Mouse (Mus musculus): ENCODE data around the gene Spef1. TPM values are rescaled to one million over a fixed set of nuclear protein-coding genes. Genes with fewer than 3 reads are reported as not detected.

The Spef1 gene
- polyA plus RNA-seq, 1 experiment from 2014 or later, result 4.5 TPM

DNA sequence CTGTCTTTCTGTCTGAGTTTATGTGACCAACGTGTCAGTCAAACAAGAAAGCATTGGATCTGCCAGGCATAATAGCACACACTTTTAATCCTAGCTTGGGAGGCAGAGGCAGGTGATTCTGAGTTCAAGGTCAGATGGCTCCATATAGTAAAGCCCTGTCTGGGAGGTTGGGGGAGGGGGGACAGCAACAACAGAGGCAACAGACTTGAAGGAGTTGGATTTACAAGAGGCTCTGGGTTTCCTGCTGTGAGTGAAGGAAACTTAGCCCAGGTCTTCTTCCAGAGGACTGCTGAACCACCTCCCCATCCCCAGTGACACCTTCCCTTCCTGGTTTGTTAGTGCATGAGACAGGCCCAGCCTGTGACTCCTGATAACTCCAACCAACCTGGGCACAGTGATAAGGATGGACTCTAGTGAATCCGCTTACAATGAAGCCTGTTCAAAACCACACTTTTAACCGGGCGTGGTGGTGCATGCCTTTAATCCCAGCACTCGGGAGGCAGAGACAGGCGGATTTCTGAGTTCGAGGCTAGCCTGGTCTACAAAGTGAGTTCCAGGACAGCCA is 34.8 kb downstream of the Spef1 start:
- H3K4me2 ChIP-seq, result no peak overlapping the region
- no peaks in the 10 kb centered on the region for H3K4me1 ChIP-seq (replicated peaks)
- H3K36me3 ChIP-seq, result peaks cover 75% of the 10 kb centered on the region
- ATAC-seq (ENCODE audit: insufficient number of reproducible peaks, insufficient read depth, low FRiP score, low TSS enrichment, low read depth), result no peak
- 91% methylated on average over 7 of the region's 7 CpGs for WGBS
- H3K9ac ChIP-seq (replicated peaks), result no peak overlapping the region
- H3K4me3 ChIP-seq (replicated peaks), result no peak overlapping the region
- no peak overlapping the region for H3K27ac ChIP-seq
- no peaks in the 10 kb centered on the region for H3K9me3 ChIP-seq
- H3K27me3 ChIP-seq, result no peaks in the 10 kb centered on the region

DNA sequence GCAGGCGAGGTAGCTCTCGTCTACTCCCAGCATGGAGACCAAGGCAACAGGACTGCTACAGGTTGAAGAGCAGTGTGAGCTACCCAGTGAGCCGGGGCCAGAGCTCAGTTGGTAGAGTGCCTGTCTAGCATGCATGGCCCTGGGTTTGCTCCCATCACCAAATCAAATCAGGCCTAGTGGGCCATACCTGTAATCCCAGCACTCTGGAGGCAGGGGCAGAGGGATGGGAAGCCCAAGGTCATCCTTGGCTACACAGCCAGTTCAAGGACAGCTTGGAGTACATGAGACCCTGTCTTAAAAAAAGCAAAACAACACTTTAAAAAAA is 37.9 kb downstream of the Spef1 start:
- no peak overlapping the region for H3K4me3 ChIP-seq (replicated peaks)
- 93% methylated on average over 3 of the region's 3 CpGs for WGBS
- no peaks in the 10 kb centered on the region for H3K27me3 ChIP-seq
- H3K4me2 ChIP-seq, result no peak overlapping the region
- no peaks in the 10 kb centered on the region for H3K9me3 ChIP-seq
- ATAC-seq (ENCODE audit: insufficient number of reproducible peaks, insufficient read depth, low FRiP score, low TSS enrichment, low read depth), result no peak
- no peak overlapping the region for H3K27ac ChIP-seq
- no peak overlapping the region for H3K9ac ChIP-seq (replicated peaks)
- H3K4me1 ChIP-seq (replicated peaks), result 0 out of 2 replicates have a peak, but pooled peaks cover 3% of the 10 kb centered on the region
- peaks cover 93% of the 10 kb centered on the region for H3K36me3 ChIP-seq

DNA sequence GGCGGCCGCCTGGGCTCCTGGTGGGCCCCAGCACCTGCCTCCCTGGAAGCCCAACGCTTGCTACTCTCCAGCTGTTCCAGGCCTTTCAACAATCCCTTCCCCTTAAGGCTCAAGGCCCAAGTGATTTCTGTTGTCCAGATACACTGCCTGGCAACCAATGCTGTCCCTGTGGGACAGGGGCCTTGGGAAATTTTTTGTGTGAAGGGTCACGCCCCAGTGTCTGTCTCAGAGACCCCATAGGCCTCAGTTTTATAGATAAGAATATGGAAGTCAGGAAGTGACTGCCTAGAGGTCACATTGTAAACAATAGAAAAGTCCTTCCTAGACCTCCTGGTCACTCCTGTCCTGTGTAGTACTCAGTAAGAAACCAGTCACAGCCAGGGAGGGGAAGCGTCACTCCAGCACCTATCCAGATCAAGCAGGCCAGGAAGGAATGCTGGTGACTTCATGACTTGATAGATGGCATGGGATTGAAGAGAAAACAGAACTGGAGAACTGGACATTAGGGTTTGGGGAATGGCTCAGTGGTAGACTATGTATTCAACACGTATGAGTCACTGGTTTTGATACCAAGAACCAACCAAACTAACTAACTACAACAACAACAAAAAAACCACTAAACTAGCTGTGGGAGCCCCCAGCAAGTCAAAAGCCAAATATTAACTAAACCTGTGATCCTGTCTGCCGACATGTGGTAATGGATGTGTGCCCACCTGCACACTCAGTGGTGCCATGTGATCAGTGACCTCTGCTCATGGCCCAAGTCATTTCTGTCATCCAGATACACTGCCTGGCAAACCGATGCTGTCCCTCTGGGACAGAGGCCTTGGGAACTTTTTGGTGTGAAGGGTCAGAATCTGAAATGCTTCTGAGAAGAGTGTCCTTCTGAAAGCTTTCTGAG is 38.5 kb downstream of the Spef1 start:
- Histone ChIP-seq H3K36me3 (peaks cover 96% of the 10 kb centered on the region), H3K9ac (replicated peaks) (no peak overlapping the region), H3K4me2 (no peak overlapping the region), H3K4me1 (replicated peaks) (0 out of 2 replicates have a peak, but pooled peaks cover 3% of the 10 kb centered on the region), H3K9me3 (no peaks in the 10 kb centered on the region), H3K27me3 (no peaks in the 10 kb centered on the region), H3K27ac (peak overlapping the region; percentile 29; the same call in 1 of the 2 replicates), H3K4me3 (replicated peaks) (no peak overlapping the region)
- 84% methylated on average over 8 of the region's 8 CpGs for WGBS
- no peak for ATAC-seq (ENCODE audit: insufficient number of reproducible peaks, insufficient read depth, low FRiP score, low TSS enrichment, low read depth)

DNA sequence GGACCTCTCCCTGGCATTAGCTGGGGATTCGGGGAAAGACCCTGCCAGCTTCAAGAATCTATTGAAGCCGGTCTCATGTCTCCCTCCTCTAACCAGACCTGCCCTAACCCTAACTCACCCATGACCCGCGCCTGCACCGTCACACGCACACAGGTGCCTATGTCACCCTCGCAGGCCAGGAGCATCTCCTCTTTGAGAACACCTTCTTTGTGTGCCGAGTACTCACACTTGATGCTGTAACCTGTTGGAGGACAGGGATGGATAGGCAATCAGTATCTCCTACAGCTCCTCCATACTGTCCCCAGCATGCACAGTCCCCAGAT is 40.1 kb downstream of the Spef1 start:
- H3K9ac ChIP-seq (replicated peaks), result no peak overlapping the region

DNA sequence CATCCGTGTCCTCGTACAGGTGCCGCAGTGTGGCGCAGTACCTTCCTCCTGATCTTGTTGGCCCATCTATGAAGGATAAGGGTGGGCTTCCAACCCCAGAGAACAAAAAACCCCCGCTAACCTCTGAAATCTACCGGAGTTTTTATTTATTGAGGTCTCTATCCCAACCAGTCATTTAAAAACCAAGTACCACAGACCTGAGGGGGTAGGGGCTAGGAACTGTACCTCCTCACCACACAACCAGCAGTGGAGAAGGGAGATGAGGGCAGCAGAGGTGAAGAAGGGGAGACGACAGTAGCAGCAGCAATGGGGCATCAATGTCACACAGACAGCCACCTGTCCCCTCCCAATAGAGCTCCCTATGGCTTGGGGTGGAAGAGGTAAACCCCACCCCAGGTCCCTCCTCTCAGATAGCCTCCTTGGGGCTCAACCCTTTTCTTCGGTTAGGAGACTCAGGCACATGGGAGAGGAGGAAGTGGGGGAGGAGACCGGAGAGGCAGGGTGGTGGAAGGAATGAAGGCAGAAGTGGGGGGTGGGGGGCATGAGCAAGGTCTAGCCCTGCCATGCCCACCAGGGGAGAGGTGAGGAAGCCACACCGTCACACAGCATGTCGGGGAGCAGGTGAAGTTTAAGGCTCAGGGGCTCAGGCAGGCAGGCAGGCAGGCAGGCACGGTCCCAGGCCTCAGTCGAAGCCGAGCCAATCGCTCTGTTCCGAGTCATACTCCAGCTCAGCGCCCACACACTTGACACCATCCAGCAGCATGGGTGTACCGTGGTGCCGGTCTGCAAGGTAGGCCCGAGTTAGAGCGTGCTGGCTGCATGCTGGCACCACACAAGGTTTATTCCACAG is 40.7 kb downstream of the Spef1 start:
- H3K4me2 ChIP-seq, result no peak overlapping the region
- 87% methylated on average over 21 of the region's 21 CpGs for WGBS
- H3K4me3 ChIP-seq (replicated peaks), result no peak overlapping the region
- H3K27ac ChIP-seq, result no peak overlapping the region
- H3K9me3 ChIP-seq, result no peaks in the 10 kb centered on the region
- H3K9ac ChIP-seq (replicated peaks), result no peak overlapping the region
- H3K27me3 ChIP-seq, result no peaks in the 10 kb centered on the region
- H3K36me3 ChIP-seq, result peaks cover 97% of the 10 kb centered on the region
- ATAC-seq (ENCODE audit: insufficient number of reproducible peaks, insufficient read depth, low FRiP score, low TSS enrichment, low read depth), result no peak
- H3K4me1 ChIP-seq (replicated peaks), result 0 out of 2 replicates have a peak, but pooled peaks cover 6% of the 10 kb centered on the region

More for the DNA sequence above, 40.1 kb downstream of the Spef1 start:
- H3K27me3 ChIP-seq, result no peaks in the 10 kb centered on the region
- no peaks in the 10 kb centered on the region for H3K9me3 ChIP-seq
- WGBS, result 94% methylated on average over 8 of the region's 8 CpGs
- no peak overlapping the region for H3K4me2 ChIP-seq
- H3K27ac ChIP-seq, result no peak overlapping the region
- H3K4me1 ChIP-seq (replicated peaks), result 0 out of 2 replicates have a peak, but pooled peaks cover 6% of the 10 kb centered on the region
- no peak overlapping the region for H3K4me3 ChIP-seq (replicated peaks)
- no peak for ATAC-seq (ENCODE audit: insufficient number of reproducible peaks, insufficient read depth, low FRiP score, low TSS enrichment, low read depth)
- H3K36me3 ChIP-seq, result peaks cover 97% of the 10 kb centered on the region

DNA sequence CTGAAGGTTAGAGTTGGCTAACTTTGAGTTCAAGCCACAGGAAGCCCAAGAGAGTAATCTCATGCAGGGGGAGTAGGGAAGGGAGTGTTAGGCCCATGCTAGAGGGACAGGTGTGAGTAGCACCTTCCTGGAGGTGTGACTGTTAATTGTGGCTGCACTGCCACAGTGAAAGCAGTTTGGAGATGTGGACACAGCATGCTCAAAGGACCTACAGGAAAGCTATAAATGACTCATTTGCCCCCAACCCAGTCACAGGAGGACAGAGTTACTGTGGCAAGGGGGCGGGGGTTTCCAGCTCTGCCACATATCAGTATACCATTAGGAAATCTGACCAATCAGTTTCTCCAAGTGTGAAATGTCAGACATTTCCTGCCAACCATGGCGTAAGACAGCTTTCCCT is 41.5 kb downstream of the Spef1 start:
- Histone ChIP-seq H3K4me3 (replicated peaks) (no peak overlapping the region), H3K27ac (peak overlapping the region; percentile 41; the same call in 1 of the 2 replicates), H3K36me3 (peaks cover 97% of the 10 kb centered on the region), H3K9me3 (no peaks in the 10 kb centered on the region), H3K9ac (replicated peaks) (no peak overlapping the region), H3K4me1 (replicated peaks) (0 out of 2 replicates have a peak, but pooled peaks cover 6% of the 10 kb centered on the region), H3K4me2 (no peak overlapping the region), H3K27me3 (no peaks in the 10 kb centered on the region)
- ATAC-seq (ENCODE audit: insufficient number of reproducible peaks, insufficient read depth, low FRiP score, low TSS enrichment, low read depth), result no peak
- WGBS, result 72% methylated on average over 2 of the region's 2 CpGs

DNA sequence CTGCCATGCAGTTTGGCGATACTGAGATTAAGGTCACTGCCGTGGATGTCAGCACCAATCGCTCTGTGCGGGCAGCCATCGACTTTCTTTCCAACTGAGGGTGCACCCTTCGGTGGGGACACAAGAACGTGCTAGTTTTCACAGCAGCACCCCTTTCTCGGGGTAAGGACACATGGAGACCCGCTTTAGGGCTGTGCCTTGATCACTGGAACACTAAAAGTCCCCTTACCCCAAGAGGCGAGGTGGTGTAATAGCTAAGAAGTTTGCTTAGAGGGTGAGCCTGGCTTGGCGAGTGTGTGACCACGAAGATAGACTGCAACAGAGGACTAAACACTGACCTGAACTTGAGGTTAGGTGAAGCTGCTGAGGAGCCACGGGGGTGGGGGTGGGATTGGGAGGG is 42.0 kb downstream of the Spef1 start:
- no peak for ATAC-seq (ENCODE audit: insufficient number of reproducible peaks, insufficient read depth, low FRiP score, low TSS enrichment, low read depth)
- no peaks in the 10 kb centered on the region for H3K9me3 ChIP-seq
- H3K36me3 ChIP-seq, result peaks cover 97% of the 10 kb centered on the region
- H3K9ac ChIP-seq (replicated peaks), result no peak overlapping the region; the same call in 1 of the 2 replicates
- H3K4me2 ChIP-seq, result no peak overlapping the region
- H3K27ac ChIP-seq, result no peak overlapping the region
- no peaks in the 10 kb centered on the region for H3K27me3 ChIP-seq
- 54% methylated on average over 13 of the region's 13 CpGs for WGBS
- no peak overlapping the region for H3K4me3 ChIP-seq (replicated peaks)
- 0 out of 2 replicates have a peak, but pooled peaks cover 6% of the 10 kb centered on the region for H3K4me1 ChIP-seq (replicated peaks)

DNA sequence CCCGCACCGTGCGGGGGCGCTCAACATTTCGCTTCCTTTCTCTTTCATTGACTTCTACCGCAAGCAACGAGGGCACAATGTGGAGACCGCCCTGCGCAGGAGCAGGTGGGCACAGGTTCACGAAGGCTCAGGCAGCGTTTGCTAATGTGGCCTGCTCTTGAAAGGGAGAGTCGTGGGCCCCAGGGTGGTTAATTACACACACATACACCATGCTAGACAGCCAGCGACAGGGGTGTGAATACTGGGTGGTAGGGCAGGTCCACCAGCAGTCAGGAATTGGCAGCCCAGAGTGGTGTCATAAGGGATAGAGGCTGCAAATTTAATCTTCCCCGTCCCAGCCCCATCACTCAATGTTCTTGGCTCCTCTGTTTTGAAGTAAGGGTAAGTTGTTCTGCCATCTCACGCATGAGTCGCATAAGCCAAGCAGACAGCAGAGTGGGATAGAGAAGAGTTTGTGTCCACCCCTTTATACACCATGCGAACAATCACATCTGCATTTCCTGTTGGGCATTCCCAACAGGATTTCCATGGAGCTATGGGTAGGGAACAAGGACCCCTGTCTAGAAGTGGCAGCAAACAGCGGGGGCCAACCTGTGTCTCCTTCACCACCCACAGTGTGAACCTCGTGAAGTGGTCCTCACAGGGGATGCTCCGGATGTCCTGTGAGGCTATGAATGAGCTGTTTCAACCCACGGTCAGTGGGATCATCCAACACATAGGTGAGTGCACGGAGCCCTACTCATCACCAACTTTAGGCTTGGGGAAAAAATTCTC is 43.9 kb downstream of the Spef1 start:
- H3K36me3 ChIP-seq, result peaks cover 98% of the 10 kb centered on the region
- H3K9ac ChIP-seq (replicated peaks), result no peak overlapping the region
- H3K27me3 ChIP-seq, result no peaks in the 10 kb centered on the region
- H3K4me2 ChIP-seq, result no peak overlapping the region
- no peak overlapping the region for H3K27ac ChIP-seq
- ATAC-seq (ENCODE audit: insufficient number of reproducible peaks, insufficient read depth, low FRiP score, low TSS enrichment, low read depth), result no peak
- 69% methylated on average over 22 of the region's 22 CpGs for WGBS
- H3K4me1 ChIP-seq (replicated peaks), result 0 out of 2 replicates have a peak, but pooled peaks cover 6% of the 10 kb centered on the region
- no peak overlapping the region for H3K4me3 ChIP-seq (replicated peaks)
- H3K9me3 ChIP-seq, result no peaks in the 10 kb centered on the region

DNA sequence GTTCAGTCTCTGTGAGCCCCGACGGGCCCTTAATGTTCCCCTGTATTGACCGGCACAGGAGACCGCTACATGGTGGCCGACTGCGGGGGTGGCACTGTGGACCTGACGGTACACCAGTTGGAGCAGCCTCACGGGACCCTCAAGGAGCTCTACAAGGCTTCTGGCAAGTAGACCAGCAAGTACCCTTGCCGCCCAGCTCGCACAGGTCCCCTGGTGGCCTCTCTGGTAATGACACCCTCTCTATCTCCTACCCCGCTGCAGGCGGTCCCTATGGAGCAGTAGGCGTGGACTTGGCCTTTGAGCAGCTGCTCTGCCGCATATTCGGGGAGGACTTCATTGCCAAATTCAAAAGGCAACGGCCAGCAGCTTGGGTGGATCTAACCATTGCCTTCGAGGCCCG is 44.5 kb downstream of the Spef1 start:
- H3K4me3 ChIP-seq (replicated peaks), result no peak overlapping the region
- 28% methylated on average over 18 of the region's 18 CpGs for WGBS
- H3K27ac ChIP-seq, result 0 out of 2 replicates have a peak overlapping the region, but pooled peaks have one; percentile 12
- no peaks in the 10 kb centered on the region for H3K9me3 ChIP-seq
- 0 out of 2 replicates have a peak, but pooled peaks cover 6% of the 10 kb centered on the region for H3K4me1 ChIP-seq (replicated peaks)
- no peaks in the 10 kb centered on the region for H3K27me3 ChIP-seq
- H3K4me2 ChIP-seq, result no peak overlapping the region
- peaks cover 98% of the 10 kb centered on the region for H3K36me3 ChIP-seq
- ATAC-seq (ENCODE audit: insufficient number of reproducible peaks, insufficient read depth, low FRiP score, low TSS enrichment, low read depth), result 0 out of 2 replicates have a peak, but pooled peaks have one; percentile 16
- H3K9ac ChIP-seq (replicated peaks), result no peak overlapping the region

DNA sequence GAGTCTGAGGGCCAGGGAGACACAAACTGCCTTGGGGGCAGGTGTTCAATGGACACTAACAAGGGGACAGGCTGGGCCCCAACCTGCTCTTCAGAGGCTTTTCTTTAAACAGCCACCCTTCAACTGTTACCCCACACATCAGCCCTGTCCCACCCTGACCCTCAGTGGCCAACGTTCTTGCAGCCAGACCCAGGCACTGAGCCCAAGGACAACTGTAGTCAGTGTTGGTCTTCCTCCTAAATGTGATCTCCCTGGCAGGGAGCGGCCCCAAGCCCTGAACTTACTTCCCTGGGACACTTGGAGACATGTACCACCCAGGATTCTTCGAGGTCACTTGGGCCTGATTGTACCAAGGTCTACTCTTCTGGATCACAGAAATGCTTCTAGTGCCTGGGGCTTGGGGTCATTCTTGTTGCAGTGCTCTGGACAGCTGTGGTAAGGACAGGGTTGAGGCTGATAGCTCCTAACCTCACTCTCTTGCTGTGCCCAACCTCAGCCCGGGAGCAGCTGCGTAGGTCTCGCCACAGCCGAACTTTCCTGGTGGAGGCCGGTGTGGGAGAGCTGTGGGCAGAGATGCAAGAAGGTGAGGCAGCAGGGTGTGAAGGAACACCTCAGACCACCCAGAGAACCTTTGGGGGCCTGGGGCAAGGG is 45.6 kb downstream of the Spef1 start:
- Histone ChIP-seq H3K36me3 (peaks cover 98% of the 10 kb centered on the region), H3K9ac (replicated peaks) (no peak overlapping the region; the same call in 1 of the 2 replicates), H3K9me3 (no peaks in the 10 kb centered on the region), H3K27ac (no peak overlapping the region), H3K4me1 (replicated peaks) (0 out of 2 replicates have a peak, but pooled peaks cover 6% of the 10 kb centered on the region), H3K4me3 (replicated peaks) (no peak overlapping the region), H3K4me2 (no peak overlapping the region), H3K27me3 (no peaks in the 10 kb centered on the region)
- ATAC-seq (ENCODE audit: insufficient number of reproducible peaks, insufficient read depth, low FRiP score, low TSS enrichment, low read depth), result no peak
- WGBS, result 89% methylated on average over 8 of the region's 8 CpGs

All from limb, embryonic 12.5 days (tissue).